Mouse (Mus musculus): Measurements from ENCODE around the gene Cd44.

DNA sequence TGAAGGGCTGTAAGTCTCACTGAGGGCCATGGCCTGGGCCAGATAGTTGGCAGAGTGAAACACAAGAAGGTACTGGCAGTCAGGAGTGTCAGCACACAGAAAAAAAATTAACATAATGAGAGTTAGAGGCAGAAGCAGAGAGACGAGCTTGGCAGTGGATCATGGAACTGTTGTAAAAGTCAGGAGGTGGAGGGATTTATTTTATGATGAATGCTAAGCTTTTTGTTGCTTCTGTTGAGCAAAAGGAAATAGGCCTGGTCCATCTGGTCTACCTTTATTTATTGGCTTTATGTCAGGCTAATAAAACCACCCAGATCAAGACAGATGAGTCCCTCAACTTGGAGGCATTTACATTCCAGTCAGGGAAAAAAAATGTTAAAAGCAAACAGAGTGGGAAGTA lies 31.2 kb upstream of the Cd44 start:
- TF ChIP-seq POLR2A (IDR thresholded peaks at IDR 0.05; ENCODE audit: insufficient read length, low read depth) (no peak), USF1 (IDR thresholded peaks at IDR 0.05; ENCODE audit: low read depth) (no peak), POLR2AphosphoS2 (IDR thresholded peaks at IDR 0.05; ENCODE audit: insufficient read length, low read depth) (no peak), TCF12 (IDR thresholded peaks at IDR 0.05; ENCODE audit: insufficient read depth, poor library complexity, severe bottlenecking) (no peak), MYOD1 (IDR thresholded peaks at IDR 0.05; ENCODE audit: control insufficient read depth in 1 of 3, insufficient read length in 2 of 3, low read depth in 2 of 3) (no peak), E2F4 (IDR thresholded peaks at IDR 0.05; ENCODE audit: insufficient read depth) (no peak), MAX (IDR thresholded peaks at IDR 0.05; ENCODE audit: low read depth) (no peak), REST (IDR thresholded peaks at IDR 0.05; ENCODE audit: insufficient read depth, insufficient read length) (no peak), CEBPB (IDR thresholded peaks at IDR 0.05; ENCODE audit: insufficient read depth, poor library complexity, severe bottlenecking) (no peak), MYOG (IDR thresholded peaks at IDR 0.05; ENCODE audit: control insufficient read depth in 1 of 3, insufficient read depth in 1 of 3, insufficient read length in 2 of 3, low read depth in 2 of 3) (no peak), SRF (IDR thresholded peaks at IDR 0.05; ENCODE audit: control insufficient read depth, insufficient read length, low read depth) (no peak), TCF3 (IDR thresholded peaks at IDR 0.05; ENCODE audit: insufficient read length, low read depth) (no peak)

All from myocyte (in vitro differentiated cells).